Mouse (Mus musculus) layer of hippocampus, postnatal 14 days (tissue): ENCODE results near the gene Tax1bp3. TPM values are rescaled to one million over a fixed set of nuclear protein-coding genes. Genes with fewer than 3 reads are reported as not detected.

Experiments
- DNase-seq, 2 experiments: peaks; one replicate each; pipeline ENCODE4 v3.0.0; 2021 to 2022; ENCODE audit warnings: low spot score in 2 of 2, mixed read lengths in 1 of 2
- total RNA-seq, 2 experiments: library from RNA; stranded (reverse); gene quantifications; 2 replicates each; pipeline ENCODE4 v1.2.3; 2021

The Tax1bp3 gene
- total RNA-seq, 2 experiments from 2014 or later, result 22.1 to 22.9 TPM

- no peak for DNase-seq
Observed at GRCm38 (mm10) chr11:73225856-73226255, 49.0 kb downstream of the Tax1bp3 start.

GRCm38 (mm10) chr11:73228881-73229280 is 52.0 kb downstream of the Tax1bp3 start:
- DNase-seq, result no peak

GRCm38 (mm10) chr11:73230081-73230480 is 53.2 kb downstream of the Tax1bp3 start:
- no peak for DNase-seq

GRCm38 (mm10) chr11:73232513-73232912 is 55.6 kb downstream of the Tax1bp3 start:
- no peak for DNase-seq

Other genes with a start within 250 kb of the Tax1bp3 start
- 1 to 10 TPM; 7.9 to 8.1 TPM for gene Atp2a3, start 215.9 kb upstream of the Tax1bp3 start, total RNA-seq
- gene P2rx1, start 178.0 kb upstream of the Tax1bp3 start, total RNA-seq, result under 1 TPM; 0.65 to 0.83 TPM
- gene Camkk1, start 158.1 kb upstream of the Tax1bp3 start, total RNA-seq, result 10 to 100 TPM; 80.5 to 82.7 TPM
- 1 to 10 TPM; 9.4 to 9.7 TPM for gene Ncbp3, start 129.3 kb upstream of the Tax1bp3 start, total RNA-seq
- under 1 TPM; 0.21 to 0.45 TPM for gene Itgae, start 86.5 kb upstream of the Tax1bp3 start, total RNA-seq
- under 1 TPM; 0.31 to 0.74 TPM for gene Haspin, start 38.8 kb upstream of the Tax1bp3 start, total RNA-seq
- gene P2rx5, start 16.7 kb upstream of the Tax1bp3 start, total RNA-seq, result 1 to 10 TPM; 1.8 to 3.0 TPM
- 10 to 100 TPM; 60.6 to 61.9 TPM for gene Emc6, start within 50 bp of the Tax1bp3 start, total RNA-seq
- 10 to 100 TPM; 18.6 to 20.5 TPM for gene Ctns, start 22.0 kb downstream of the Tax1bp3 start, total RNA-seq
- gene Shpk, start 22.4 kb downstream of the Tax1bp3 start, total RNA-seq, result 1 to 10 TPM; 3.0 to 3.2 TPM
- gene Trpv1, start 57.2 kb downstream of the Tax1bp3 start, total RNA-seq, result not detected
- under 1 TPM; 0.41 to 0.55 TPM for gene Trpv3, start 90.3 kb downstream of the Tax1bp3 start, total RNA-seq
- 1 to 10 TPM; 3.8 to 4.5 TPM for gene Aspa, start 152.5 kb downstream of the Tax1bp3 start, total RNA-seq
- gene Gm49340, start 152.7 kb downstream of the Tax1bp3 start, total RNA-seq, result not detected
- not detected for gene Spata22, start 152.7 kb downstream of the Tax1bp3 start, total RNA-seq
- not detected for gene Olfr20, start 173.7 kb downstream of the Tax1bp3 start, total RNA-seq
- gene Olfr376, start 194.2 kb downstream of the Tax1bp3 start, total RNA-seq, result not detected
- gene Olfr1, start 222.5 kb downstream of the Tax1bp3 start, total RNA-seq, result not detected